Mouse (Mus musculus) liver, postnatal 0 days (tissue): Measurements from ENCODE around the gene Zcchc8. TPM values are rescaled to one million over a fixed set of nuclear protein-coding genes. Genes with fewer than 3 reads are reported as not detected.
A peak's percentile ranks its signal among the peaks of the same experiment; 100 is the strongest.

ENCODE experiments used
- ATAC-seq: fragments of 200-750 bp; cut with Nextera tagmentation; 2 replicates; pipeline ENCODE4 v1.8.0; 2017; ENCODE audit warnings: mild to moderate bottlenecking, moderate library complexity
- DNase-seq: peaks from one replicate; pipeline ENCODE4 v3.0.0-alpha.2; 2016
- H3K27ac ChIP-seq: fragments of 300-500 bp; sonication (generic); 2 replicates; pipeline ENCODE4 v1.5.1; 2014; ENCODE audit warnings: antibody characterized with exemption, moderate library complexity, mild to moderate bottlenecking, low read depth
- H3K27me3 ChIP-seq: fragments of 300-500 bp; sonication (generic); 2 replicates; pipeline ENCODE4 v1.6.1; 2014; ENCODE audit warnings: low read length, control low read depth, mixed read lengths; ENCODE audit not compliant: insufficient read depth
- H3K36me3 ChIP-seq: fragments of 300-500 bp; sonication (generic); replicated peaks from 2 replicates; pipeline ENCODE4 v1.6.1; 2014; ENCODE audit warnings: mild to moderate bottlenecking, control low read depth, low read length, moderate library complexity, mixed read lengths; ENCODE audit not compliant: insufficient read depth
- H3K4me1 ChIP-seq: fragments of 300-500 bp; sonication (generic); 2 replicates; pipeline ENCODE4 v1.6.1; 2014; ENCODE audit warnings: antibody characterized with exemption, mild to moderate bottlenecking, control low read depth; ENCODE audit not compliant: insufficient read depth
- H3K4me2 ChIP-seq: fragments of 300-500 bp; sonication (generic); 2 replicates; pipeline ENCODE4 v1.6.1; 2014; ENCODE audit warnings: low read depth, mild to moderate bottlenecking, low read length, moderate library complexity, mixed read lengths
- H3K4me3 ChIP-seq: fragments of 300-500 bp; sonication (generic); 2 replicates; pipeline ENCODE4 v1.5.1; 2014; ENCODE audit warnings: low read depth, low read length
- H3K9ac ChIP-seq: fragments of 300-500 bp; sonication (generic); replicated peaks from 2 replicates; pipeline ENCODE4 v1.6.1; 2014; ENCODE audit warnings: mild to moderate bottlenecking, moderate library complexity
- H3K9me3 ChIP-seq: fragments of 300-500 bp; sonication (generic); 2 replicates; pipeline ENCODE4 v1.6.1; 2016; ENCODE audit warnings: mild to moderate bottlenecking, control low read depth, low read length, mixed read lengths
- CTCF ChIP-seq: sonication (generic); IDR thresholded peaks from 2 replicates; pipeline ENCODE4 v1.5.1; 2016; ENCODE audit warnings: antibody characterized with exemption, low read depth
- EP300 ChIP-seq: IDR thresholded peaks from 2 replicates; pipeline ENCODE4 v1.6.1; 2016; ENCODE audit warnings: antibody characterized with exemption, low read depth, mild to moderate bottlenecking
- WGBS: fragments of 180-500 bp; shearing (Covaris S2); extraction: QIAGEN DNeasy Blood & Tissue Kit; methylation state at CpG from one replicate; pipeline ENCODE4 v1.1.7; 2014; ENCODE audit not compliant: insufficient replicate concordance; 5-methylcytosine and 5-hydroxymethylcytosine counted together
- polyA plus RNA-seq: library from polyadenylated mRNA; unstranded; fragments of >200 nt; fragmentation: Nextera tagmentation; extraction: Ambion mirVana; gene quantifications from 2 replicates; pipeline ENCODE4 v1.2.1, GENCODE M21; 2015

The Zcchc8 gene
- polyA plus RNA-seq, 1 experiment from 2014 or later: 23.7 TPM

GRCm38 (mm10) chr5:123654937-123655336 is 66.0 kb downstream of the Zcchc8 start:
- Histone ChIP-seq H3K4me3 (no peak overlapping the region), H3K9ac (no peak overlapping the region), H3K27ac (no peak overlapping the region), H3K9me3 (no peaks in the 10 kb centered on the region), H3K36me3 (peaks cover 16% of the 10 kb centered on the region; the same call in 1 of the 2 replicates), H3K4me2 (no peak overlapping the region), H3K4me1 (peaks cover 5% of the 10 kb centered on the region; the same call in 1 of the 2 replicates), H3K27me3 (no peaks in the 10 kb centered on the region)
- peak; percentile 68 for ATAC-seq
- 42% methylated on average over 5 of the region's 5 CpGs for WGBS
- DNase-seq: no peak
- TF ChIP-seq EP300: peak; percentile 63
- no peak for TF ChIP-seq CTCF

- ATAC-seq (no peak), DNase-seq (no peak)
- H3K4me1 ChIP-seq: peaks cover 5% of the 10 kb centered on the region; the same call in 1 of the 2 replicates
- no peak overlapping the region for H3K4me2 ChIP-seq
- TF ChIP-seq EP300 (no peak), CTCF (no peak)
- H3K9ac ChIP-seq: no peak overlapping the region
- H3K9me3 ChIP-seq: no peaks in the 10 kb centered on the region
- WGBS: 78% methylated on average over 11 of the region's 11 CpGs
- no peaks in the 10 kb centered on the region for H3K27me3 ChIP-seq
- no peak overlapping the region for H3K4me3 ChIP-seq
- H3K36me3 ChIP-seq: peaks cover 16% of the 10 kb centered on the region; the same call in 1 of the 2 replicates
- no peak overlapping the region for H3K27ac ChIP-seq
These were observed 67.6 kb downstream of the Zcchc8 start for GRCm38 (mm10) chr5:123653287-123653801.

GRCm38 (mm10) chr5:123650825-123651224 is 70.1 kb downstream of the Zcchc8 start:
- Histone ChIP-seq H3K36me3 (peaks cover 26% of the 10 kb centered on the region), H3K9ac (no peak overlapping the region), H3K27ac (no peak overlapping the region), H3K4me3 (no peak overlapping the region), H3K4me1 (no peaks in the 10 kb centered on the region), H3K27me3 (no peaks in the 10 kb centered on the region), H3K4me2 (no peak overlapping the region), H3K9me3 (no peaks in the 10 kb centered on the region)
- ATAC-seq: no peak
- DNase-seq: no peak
- no peak for TF ChIP-seq EP300
- TF ChIP-seq CTCF: peak; percentile 20; the same call in 1 of the 2 replicates
- 40% methylated on average over 2 of the region's 2 CpGs for WGBS

Other genes starting within 250 kb of the Zcchc8 start
- gene Lrrc43, start 231.8 kb downstream of the Zcchc8 start, polyA plus RNA-seq: not detected in 2 replicates
- gene Il31, start 231.6 kb downstream of the Zcchc8 start, polyA plus RNA-seq: not detected in 2 replicates
- gene B3gnt4, start 210.6 kb downstream of the Zcchc8 start, polyA plus RNA-seq: not detected in 2 replicates
- 34.1 and 35.2 TPM in 2 replicates for gene Diablo, start 196.9 kb downstream of the Zcchc8 start, polyA plus RNA-seq
- gene Gm49027, start 195.6 kb downstream of the Zcchc8 start, polyA plus RNA-seq: not detected in 2 replicates
- gene Vps33a, start 148.1 kb downstream of the Zcchc8 start, polyA plus RNA-seq: 11.6 and 11.8 TPM in 2 replicates
- gene Clip1, start 36.5 kb downstream of the Zcchc8 start, polyA plus RNA-seq: 10.1 and 12.2 TPM in 2 replicates
- gene Rsrc2, start 28.3 kb upstream of the Zcchc8 start, polyA plus RNA-seq: 32.5 and 40.7 TPM in 2 replicates
- gene Kntc1, start 28.6 kb upstream of the Zcchc8 start, polyA plus RNA-seq: 7.5 and 7.6 TPM in 2 replicates
- 0.15 and 0.22 TPM in 2 replicates for gene Hcar2, start 144.4 kb upstream of the Zcchc8 start, polyA plus RNA-seq
- 0.11 and 0.14 TPM in 2 replicates for gene Hcar1, start 158.9 kb upstream of the Zcchc8 start, polyA plus RNA-seq
- 54.1 and 61.1 TPM in 2 replicates for gene Denr, start 186.1 kb upstream of the Zcchc8 start, polyA plus RNA-seq
- gene Gm43518, start 206.3 kb upstream of the Zcchc8 start, polyA plus RNA-seq: 0.41 and 0.67 TPM in 2 replicates
- gene Ccdc62, start 209.6 kb upstream of the Zcchc8 start, polyA plus RNA-seq: 3.1 and 3.2 TPM in 2 replicates